Mouse (Mus musculus) right cerebral cortex, postnatal 14 days (tissue): ENCODE measurements around the gene Duox1.
"Not testable (repeated sequence)": the region's sequence is repeated elsewhere in the genome, so short reads cannot be mapped to it uniquely, and the experiment has no call there.

Source experiments
- DNase-seq: peaks from one replicate; pipeline ENCODE4 v3.0.0; 2022

Duox1 gene

DNA sequence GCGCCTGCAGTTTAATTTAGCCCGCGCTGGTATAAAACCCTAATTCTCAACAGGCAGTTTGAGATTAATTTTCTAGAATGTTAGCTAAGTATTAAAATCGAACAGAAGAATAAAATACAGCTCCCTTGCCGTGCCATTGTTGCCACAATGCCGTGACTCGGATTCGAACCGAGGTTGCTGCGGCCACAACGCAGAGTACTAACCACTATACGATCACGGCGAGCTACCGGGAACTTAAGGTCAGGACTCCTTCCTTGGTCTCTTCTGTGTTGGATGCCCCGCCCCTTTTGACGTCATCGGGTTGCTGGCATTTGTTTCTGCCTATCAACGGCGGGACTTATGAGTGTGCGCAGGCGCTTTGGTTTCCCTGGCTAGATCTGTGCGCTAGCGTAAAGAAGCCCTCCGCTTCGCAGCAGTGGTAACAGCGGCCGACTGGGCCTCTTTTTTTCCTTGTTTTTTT, 61.8 kb downstream of the Duox1 start:
- peak; percentile 95 for DNase-seq

- peak; percentile 56 for DNase-seq
Measured at GRCm38 (mm10) chr2:122377751-122378246, 62.3 kb downstream of the Duox1 start.

- DNase-seq, result no peak
Measured at GRCm38 (mm10) chr2:122378421-122379291, 63.2 kb downstream of the Duox1 start.

DNA sequence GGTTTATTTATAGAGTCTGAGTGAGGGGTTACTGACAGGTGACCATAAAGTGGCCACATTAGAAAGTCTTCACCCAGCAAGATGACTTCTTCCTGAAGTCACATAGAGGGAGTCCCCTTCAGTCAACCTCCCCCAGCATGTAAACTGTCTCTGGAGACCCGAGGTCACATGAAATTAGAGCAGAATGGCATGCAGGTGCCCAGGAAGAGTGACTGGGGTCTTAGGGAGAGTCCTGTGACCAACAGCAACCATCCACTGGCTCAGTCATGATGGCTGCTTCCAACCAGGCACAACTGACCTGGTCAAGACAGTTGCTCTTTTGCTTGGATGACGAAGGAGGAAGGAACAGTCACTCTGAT, 63.8 kb downstream of the Duox1 start:
- no peak for DNase-seq

GRCm38 (mm10) chr2:122380768-122381311, 65.4 kb downstream of the Duox1 start:
- DNase-seq, result peak; percentile 46

- no peak for DNase-seq
Measured at GRCm38 (mm10) chr2:122381329-122382103, 66.0 kb downstream of the Duox1 start.

GRCm38 (mm10) chr2:122382121-122382520, 66.6 kb downstream of the Duox1 start:
- no peak for DNase-seq

- DNase-seq, result no peak
Measured at GRCm38 (mm10) chr2:122385095-122385494, 69.6 kb downstream of the Duox1 start.

- not testable (repeated sequence) for DNase-seq
Measured at GRCm38 (mm10) chr2:122387135-122387534, 71.7 kb downstream of the Duox1 start.

DNA sequence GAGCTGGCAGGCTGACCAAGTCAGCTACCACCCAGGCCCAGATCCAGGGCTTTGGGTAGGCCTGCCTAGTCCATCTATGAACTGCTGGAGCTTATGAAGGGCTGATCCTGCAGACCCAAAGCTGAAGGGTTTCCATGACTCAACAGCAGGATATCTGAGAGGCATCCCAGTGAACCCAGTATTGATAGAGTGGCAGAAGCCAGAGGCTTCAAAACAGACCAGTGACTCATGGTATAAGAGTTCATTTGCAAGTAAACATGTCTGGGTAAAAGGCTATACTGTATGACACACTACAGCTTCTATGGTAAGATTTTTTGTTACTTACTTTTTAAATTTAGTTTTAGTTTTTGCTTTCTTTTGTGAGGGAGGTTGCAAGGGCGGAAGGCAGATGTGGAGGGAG, 80.7 kb downstream of the Duox1 start:
- no peak for DNase-seq
